Mouse (Mus musculus): Measurements from ENCODE around the gene Fam81a.
A peak's percentile ranks its signal among the peaks of the same experiment; 100 is the strongest.

The Fam81a gene

DNA sequence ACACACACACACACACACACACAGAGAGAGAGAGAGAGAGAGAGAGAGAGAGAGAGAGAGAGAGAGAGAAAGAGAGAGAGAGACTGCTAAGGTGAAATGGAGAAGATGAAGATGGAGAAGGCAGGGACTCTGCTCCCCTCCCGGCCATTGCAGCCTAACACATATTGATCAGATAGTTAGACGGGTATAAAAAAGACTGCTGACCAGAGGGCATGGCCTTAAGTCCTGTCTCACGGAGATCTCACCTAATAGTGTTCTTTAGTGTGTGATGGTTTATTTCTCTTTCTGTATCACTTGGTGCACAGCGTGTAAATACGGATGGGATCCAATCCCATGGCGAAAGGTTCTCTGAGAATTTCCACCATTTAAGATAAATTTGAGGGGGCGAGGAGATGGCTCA is at the start of gene Fam81a:
Gene Fam81a, minus strand, starts transcription at position 101 of the 400 bp plus-strand sequence.
- no peak for DNase-seq (ENCODE audit: low read depth)

DNA sequence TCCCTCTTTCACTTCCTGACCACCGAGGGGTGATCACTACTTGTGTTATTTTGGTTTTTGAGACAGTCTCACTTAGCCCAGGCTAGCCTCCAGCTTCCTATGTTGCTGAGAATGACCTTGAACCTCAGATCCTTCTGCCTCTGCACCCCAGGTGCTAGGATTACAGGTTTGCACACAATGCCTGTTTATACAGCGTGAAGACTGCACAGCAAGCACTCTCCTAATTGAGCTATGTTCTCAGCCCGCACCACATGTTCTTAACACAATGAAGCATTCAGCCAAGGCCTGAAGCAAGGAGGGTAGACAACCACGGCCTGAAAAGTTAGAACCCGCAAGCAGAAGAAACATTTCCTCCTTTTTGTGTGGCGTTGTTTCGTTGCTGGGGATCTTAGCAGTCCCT is 40.3 kb upstream of the Fam81a start:
- DNase-seq (ENCODE audit: low read depth): no peak

DNA sequence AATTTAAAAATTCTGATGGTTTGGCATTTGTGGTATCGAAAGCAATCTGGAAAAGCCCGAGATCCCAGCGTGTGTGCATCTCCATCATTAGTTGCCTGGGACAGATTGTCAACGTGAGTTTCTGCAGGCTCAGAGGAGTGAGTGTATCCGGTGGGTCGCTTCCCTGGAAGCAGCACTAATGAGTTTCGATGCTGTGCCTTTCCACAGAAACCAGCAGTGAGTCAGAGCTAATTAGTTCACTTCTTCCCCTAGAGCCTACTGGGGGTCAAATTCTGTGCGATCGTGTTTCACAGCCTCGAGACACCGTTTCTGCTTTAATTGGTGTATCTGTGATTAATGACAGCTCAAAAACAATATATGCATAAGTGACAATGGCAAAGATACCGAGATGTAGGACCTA is 39.4 kb upstream of the Fam81a start:
- DNase-seq (ENCODE audit: low read depth): no peak

DNA sequence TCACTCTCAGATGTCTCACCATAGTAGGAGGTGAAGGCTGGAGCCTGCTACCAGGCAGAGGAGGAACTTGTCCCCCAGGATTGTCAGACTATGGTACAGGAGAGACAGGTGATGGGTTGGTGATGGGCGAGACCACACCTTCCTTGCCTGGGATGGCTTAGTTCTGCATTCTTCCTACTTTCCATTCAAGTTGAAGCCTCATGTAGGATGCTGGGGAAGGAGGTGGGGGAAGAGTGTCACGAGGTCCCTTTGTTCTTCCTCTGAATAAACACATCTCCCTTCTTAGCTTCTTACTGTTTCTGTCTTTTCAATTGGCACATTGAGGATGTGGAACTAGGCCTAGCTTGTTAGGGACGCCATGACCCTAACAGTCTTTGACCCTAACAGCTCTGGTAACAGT is 33.9 kb upstream of the Fam81a start:
- no peak for DNase-seq (ENCODE audit: low read depth)

DNA sequence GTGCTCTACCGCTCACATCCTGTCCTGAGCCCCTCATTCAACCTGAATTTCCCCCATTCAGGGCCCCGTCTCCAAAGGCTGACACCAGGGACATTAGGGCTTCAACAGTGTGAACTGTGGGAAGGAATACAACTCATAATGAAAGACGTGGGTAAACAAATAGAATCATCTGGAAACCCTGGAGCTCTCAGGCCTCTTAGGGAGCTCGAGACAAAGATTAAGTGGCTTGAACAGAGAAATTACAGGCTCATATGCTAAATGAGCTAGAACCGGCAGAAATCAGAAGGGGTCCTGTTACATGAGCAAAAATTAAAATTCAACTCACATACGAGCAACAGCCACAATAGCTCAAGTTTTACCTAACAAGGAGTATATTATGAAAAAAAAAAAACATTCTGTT is 32.5 kb upstream of the Fam81a start:
- DNase-seq (ENCODE audit: low read depth): no peak

DNA sequence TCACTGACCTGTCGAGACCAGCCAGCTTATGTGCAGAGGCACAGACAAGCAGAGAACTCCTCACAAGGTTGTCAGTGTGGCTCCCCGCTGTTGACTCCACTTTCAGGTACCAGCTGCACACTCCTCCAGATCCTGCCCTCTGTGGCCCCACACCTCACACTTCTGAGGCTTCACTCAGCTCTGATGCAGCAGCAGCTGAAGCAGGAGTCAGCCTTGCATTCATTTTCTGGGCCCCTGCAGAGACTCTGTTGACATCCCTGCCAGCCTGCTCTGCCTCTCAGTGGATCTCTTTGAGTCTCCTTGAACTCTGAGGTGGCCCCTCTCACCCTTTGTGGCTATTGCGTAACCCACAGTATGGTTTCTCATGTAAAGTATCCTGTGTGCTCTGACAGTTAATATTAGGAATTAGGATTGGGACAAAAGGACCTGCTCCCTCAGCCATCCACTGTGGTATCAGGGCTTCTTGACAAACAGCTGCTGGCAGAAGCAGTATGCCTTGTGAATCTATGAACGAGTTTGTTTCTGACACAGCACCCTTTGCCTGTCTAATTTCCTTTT is 32.0 kb upstream of the Fam81a start:
- no peak for DNase-seq (ENCODE audit: low read depth)

DNA sequence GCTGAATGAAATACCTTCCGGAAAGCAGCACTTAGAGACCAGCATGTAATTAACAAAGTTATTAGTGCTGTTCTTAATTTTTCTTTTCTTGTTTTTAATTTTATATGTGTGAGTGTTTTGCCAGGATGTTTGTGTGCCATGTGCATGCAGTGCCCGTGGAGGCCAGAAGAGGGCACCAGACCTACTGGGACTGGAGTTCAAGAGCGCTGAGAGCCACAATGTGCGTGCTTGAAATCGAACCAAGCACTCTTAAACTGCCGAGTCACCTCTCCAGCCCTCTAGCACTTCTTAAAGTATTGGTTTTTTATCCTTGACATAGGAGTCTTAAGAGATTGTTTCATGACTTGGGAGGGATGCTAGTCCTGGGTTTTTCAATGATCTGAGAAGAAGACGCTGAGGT is 26.6 kb upstream of the Fam81a start:
- no peak for DNase-seq (ENCODE audit: low read depth)

DNA sequence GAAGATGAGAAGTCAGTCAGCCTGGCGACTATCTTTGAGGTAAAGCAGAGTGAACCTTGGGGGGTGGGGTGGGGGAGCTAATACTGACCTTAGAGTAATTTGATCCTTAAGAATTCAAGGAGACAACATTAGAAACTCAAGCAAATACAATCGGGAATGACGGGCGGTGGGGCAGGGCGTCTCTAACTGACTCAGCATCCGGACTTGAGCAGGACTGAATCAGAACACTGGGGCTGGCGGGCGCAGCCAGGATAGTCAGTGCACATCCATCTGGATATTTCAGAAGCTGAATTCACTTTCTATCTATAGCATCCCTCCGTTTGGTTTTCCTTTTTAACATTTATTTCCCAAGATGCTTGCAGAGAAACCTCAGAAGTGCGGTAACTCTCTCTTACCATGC is 17.7 kb upstream of the Fam81a start:
- DNase-seq (ENCODE audit: low read depth): no peak

DNA sequence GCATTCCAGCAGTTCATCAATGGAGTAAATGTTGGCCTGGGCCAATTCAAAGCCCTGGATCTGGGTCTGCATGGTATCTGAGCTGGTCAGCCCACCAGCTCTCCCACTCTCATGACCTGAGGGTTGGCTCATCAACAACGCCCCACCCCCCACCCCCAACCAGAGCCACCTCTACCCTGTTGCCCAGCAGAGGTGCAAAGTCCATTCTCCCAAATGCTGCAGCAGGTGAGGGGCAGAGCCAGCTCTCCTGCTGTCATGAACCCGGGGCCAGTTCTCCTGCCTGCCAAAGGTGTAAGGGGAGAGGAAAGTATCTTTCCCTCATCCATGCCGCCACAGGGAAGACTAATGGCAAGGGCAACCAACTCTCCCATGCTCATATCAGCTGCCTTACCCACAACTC is 5.3 kb upstream of the Fam81a start:
- no peak for DNase-seq (ENCODE audit: low read depth)

DNA sequence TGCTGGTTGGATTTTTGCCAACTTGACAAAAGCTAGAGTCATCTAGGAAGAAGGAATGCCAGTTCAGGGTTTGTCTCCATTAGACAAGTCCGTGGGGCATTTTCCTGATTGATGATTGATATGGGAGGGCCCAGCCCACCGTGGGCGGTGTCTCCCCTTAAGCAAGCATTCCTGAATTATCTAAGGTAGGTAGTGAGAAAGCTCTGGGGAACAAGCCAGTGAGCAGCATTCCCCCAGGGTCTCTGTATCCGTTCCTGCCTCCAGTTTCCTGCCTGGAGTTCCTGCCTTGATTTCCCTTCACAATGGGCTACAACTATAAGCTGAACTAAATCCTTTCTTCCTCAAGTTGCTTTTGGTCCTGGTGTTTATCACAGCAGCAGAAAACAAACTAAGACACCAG is 3.1 kb upstream of the Fam81a start:
- no peak for DNase-seq (ENCODE audit: low read depth)

DNA sequence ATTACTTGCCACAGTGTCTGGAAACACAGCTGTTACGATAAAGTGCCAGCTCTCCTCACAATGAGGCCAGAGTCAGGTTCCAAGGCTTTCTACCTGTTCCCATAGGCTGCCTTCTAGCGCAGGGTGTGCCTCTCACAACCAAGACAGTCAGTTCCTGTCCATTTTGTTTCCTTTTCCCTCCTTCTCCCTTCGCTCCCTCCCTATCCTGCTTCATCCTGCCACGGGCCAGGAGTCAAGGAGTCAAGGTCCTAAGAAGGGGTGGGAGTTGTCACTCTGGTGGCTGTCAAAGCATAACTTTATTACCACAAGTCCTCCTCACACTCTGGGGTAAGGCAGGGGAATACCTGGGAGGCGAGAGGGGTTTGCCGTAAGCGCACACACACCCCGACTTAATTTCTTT is 966 bp upstream of the Fam81a start:
- no peak for DNase-seq (ENCODE audit: low read depth)

DNA sequence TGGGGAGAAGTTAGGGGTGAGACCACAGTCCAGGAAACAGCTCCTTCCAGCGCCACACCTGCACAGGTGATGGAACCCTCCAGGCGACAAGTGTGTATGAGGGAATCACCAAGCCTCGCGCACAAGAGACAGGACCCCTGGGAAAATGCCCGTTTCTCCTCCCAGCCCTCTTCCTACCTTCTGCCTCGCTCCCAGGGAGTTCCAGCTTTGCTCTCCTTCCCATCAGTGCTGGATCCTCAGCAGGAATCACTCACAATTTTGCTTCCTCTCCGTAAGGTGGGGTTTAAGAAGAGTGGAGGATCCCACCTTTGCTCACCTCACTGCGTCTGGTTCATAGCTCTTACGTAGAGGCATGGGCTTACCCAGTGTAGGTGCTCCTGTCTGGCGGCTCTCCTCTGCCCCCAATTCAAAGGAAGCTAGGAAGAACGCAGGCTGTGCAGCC is 454 bp downstream of the Fam81a start:
- no peak for DNase-seq (ENCODE audit: low read depth)

DNA sequence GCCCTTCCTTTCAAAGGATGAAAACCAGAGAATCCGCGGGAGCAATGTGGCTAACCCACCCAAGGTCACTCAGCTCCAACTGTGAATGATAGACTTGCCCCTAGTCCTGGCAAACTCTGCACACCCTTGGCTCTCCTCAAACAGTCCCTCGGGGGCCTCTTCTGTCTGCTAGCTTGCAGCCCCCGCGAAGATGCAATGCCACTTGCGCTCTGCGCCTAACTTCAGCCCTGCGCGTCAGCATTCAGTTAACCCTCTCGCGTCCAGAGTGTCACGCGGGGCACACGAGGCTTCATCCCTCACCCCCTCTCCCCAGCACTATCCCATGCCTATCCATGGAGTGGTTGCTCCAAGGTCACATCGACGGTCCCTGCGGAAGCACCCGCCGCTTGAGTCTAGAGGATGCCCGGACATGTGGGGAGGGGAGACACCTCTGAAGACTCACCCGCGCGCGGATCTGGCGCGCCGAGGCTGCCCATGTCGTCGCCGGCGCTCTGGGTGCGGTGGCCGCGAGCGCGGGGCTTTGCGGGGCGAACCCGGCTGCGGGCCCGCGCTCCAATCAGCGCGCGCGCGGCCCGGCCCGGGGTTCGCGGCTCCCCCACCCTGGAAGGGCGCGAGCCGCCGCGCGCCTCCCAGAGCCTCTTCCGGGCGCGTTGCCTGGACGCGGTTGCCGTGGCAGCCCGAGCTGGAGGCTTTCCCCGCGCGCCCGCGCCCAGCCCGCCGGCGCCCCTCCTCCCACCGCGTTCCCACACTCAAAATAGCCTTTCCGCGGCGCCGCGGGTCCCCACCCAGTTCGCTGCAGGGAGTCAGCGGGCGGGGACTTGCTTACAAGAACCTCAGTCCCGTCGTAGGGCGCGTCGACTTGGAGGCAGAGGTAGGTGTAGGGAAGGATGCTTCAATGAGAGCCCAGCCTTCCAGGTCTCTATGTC is 1.2 kb downstream of the Fam81a start:
- DNase-seq (ENCODE audit: low read depth): peak; percentile 18

DNA sequence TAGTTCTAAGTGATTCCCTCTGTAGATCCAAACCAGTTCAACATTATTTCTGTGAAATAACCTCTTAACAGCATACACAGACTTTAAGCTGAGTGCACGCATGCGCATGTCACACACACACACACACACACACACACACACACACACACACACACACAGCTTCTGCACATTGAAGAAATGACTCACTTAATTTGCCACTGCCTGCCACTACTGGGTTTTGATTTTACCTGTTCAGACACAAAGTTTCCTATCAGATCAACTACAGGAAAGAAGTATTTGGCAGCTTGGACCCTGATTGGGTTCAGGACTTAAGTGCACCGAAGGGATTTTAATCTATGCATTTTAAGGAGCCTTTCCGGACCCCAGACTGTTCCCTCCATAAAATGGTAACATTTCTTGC is 2.0 kb downstream of the Fam81a start:
- no peak for DNase-seq (ENCODE audit: low read depth)

DNA sequence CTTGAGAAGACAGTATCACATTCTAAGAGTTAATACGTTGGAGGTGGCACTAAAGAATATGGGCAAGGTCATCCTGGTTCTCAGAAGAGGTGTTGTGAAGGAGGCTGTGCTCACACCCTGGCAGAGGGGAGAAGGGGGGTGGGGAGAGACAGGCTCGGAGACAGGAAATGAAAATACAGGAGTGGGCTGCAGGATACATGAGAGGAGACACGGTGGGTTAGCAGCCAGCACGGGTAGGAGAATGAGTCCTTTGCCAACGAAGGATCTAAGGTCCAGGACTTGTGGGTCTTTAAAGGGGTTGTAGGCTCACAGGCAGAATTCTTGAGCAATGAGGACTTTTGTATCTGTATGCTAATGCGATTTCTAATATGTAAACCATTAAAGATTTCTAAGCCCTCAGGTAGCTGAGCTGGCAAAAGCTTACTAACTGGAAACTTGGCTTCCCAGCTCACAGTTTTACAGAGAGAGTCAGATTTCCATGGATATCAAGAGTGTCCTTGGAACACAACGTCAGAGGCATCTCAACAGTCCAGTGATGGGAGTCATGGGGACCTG is 3.0 kb downstream of the Fam81a start:
- no peak for DNase-seq (ENCODE audit: low read depth)

DNA sequence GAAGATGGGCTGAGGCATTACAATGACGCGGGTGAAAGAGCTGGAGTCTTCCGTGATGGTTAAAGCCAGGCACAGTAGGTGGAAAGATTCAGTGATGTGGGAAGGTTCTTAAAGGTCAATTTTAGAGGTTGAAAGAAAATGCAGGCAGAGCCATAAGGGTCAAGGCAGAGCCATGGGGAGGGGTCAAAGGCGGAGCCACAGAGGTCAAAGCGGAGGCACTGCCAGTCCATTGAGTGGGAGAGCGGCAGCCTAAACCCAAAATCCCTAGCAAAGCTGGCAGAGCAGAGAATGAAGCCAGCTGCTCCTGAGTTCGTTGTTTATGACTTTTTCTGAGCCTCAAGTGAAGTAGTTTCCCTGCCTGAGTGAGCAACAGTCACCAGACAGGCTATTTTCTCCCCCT is 3.8 kb downstream of the Fam81a start:
- DNase-seq (ENCODE audit: low read depth): no peak

DNA sequence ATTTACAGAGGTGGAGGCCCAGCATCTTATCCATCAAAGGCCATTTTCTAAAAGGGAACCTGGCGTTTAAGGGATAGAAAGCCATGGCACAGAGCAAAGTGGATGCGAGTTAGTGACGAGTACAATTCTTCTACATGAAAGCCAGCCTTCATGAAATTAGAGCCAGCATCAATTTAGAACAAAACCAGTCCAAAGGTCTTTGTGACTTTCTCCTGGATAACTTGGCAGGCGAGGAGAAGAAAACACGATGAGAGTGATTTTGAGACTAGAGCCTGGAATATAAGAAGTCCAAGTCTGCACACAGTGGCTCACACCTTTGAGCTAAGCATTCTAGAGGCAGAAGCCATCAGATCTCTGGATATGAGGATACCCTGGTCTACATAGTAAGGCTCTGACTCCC is 4.4 kb downstream of the Fam81a start:
- no peak for DNase-seq (ENCODE audit: low read depth)

DNA sequence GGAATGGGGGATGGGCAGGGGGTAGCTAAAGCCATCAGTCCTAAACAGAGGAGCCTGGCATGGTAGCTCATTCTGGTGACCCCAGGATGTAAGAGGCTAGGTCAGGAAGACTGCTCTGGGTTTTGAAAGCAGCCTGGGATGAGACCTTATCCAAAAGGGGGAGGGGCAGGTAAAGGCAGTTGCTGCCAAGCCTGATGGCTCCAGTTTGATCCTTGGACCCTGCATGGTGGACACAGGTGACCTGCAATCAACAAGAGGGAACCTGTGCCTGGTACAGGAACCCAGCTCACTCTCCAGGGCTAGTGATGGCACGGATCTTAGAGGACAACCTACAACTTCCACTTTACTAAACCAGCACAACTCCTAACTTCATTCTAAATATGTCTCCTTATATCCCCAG is 7.2 kb downstream of the Fam81a start:
- no peak for DNase-seq (ENCODE audit: low read depth)

DNA sequence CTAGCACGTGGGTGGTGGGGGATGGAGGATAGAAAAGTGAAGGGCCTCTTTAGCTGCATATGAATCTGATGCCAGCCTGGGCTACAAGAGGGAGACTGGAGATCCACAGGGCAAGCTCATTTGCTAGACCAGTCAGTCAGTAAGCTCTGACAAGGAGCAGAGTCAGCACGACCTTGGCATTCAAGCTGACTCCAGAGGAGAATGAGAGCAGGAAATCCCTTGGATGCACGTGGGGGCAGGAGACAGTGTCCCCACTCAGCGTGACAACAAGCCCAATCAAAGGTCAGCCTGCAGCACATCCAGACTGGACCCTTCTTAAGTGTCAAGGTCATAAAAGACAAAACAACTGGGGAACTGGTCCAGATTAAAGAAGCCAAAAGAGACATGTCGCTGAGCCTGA is 7.6 kb downstream of the Fam81a start:
- no peak for DNase-seq (ENCODE audit: low read depth)

DNA sequence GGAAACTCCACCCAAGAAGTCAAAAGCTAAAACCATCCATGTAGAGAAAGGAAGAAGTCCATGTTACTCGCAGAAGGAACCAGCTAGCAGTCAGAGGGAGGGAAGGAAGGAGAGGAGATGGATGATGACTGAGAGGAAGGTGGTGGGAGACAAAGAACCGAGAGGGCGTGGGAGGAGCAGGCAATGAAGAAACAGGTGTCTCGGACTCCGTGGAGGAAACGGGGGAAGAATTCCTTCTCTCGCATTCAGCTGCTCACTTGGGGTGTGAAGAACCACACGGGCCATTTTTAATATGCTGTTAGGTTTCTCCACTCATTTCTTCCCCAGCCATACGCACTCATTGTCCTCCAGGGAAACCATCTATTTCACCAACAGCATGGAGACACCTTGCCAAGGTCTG is 8.1 kb downstream of the Fam81a start:
- no peak for DNase-seq (ENCODE audit: low read depth)

DNA sequence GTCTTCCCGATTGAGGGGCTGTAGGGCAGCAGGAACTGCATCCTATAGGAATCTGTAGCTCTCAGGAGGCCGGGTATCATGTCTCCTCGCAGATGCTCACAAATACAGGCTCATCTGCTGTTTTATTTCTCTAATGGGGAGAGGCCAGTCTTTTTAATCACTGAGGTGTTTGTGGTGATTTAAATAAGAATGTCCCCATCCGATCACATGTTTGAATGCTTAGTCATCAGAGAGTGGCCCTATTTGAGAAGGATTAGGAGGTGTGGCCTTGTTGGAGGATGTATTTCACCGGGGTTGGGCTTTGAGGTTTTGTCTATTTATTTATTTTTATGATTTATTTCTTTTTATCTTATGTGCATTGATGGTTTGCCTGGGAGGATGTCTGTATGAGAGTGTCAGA is 11.6 kb downstream of the Fam81a start:
- DNase-seq (ENCODE audit: low read depth): no peak

DNA sequence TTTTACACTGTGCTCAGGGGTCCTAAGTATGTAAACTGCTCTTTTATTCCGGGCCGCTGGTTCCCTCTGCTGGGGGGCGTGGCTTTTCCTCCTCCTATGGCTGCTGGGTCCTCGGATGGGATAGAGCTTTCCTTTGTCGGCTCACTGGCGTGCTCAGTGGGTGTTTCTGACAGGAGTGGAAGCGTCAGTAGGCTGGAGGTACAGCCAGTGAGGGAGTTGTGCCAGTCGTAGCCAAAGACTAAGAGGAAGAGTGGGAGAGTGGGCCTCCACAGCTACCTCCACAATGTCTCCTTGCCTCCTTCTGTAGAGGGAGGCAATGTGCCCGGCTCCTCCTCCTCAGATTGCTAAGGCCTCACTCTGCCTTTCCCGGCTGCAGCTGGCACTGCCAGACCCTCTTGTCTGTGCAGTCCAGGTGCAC is 30.5 kb downstream of the Fam81a start:
- no peak for DNase-seq (ENCODE audit: low read depth)

DNA sequence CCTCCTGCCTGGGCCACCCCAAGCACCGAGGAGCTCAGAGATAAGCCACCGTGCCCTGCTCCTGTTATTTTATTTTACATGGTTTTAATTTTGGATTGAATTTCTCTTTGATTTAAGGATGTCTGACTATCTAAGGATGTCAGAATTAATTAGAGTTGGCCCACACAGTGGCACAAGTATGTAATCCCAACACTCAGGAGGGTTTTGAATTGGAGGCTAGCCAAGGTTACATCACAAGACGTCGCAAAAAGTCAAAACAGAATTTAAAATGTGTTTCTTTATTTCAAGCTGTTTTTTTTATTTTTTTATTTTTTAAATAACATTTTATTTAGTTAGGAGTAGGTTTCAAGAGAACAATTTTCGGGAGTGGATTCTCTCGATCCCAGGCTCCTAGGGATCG is 31.5 kb downstream of the Fam81a start:
- no peak for DNase-seq (ENCODE audit: low read depth)

DNA sequence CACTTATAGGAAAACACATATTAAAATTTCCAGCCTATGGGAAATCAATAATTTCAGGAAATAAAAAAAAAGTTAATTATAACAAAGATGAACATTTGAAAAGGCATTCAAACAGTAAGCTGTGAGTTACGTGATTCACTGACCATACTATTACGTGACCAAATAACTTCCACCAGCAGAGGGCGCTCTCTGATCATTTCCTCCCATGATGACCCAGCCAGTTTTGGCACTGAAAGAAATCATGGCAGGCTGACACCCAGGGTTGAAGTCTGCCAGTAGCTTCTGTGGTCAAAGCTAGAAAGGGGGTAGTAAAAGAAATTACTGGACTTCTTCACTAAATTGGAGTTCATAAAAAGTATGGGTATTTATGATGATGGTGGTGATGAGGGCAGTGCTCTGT is 33.1 kb downstream of the Fam81a start:
- DNase-seq (ENCODE audit: low read depth): peak; percentile 49

Data from fibroblast of lung, adult 2 months (primary cell).